Mouse (Mus musculus): ENCODE results near the gene Dnajb3. TPM values are rescaled to one million over a fixed set of nuclear protein-coding genes. Genes with fewer than 3 reads are reported as not detected.

Gene Dnajb3
- polyA plus RNA-seq, 1 experiment, result not detected

DNA sequence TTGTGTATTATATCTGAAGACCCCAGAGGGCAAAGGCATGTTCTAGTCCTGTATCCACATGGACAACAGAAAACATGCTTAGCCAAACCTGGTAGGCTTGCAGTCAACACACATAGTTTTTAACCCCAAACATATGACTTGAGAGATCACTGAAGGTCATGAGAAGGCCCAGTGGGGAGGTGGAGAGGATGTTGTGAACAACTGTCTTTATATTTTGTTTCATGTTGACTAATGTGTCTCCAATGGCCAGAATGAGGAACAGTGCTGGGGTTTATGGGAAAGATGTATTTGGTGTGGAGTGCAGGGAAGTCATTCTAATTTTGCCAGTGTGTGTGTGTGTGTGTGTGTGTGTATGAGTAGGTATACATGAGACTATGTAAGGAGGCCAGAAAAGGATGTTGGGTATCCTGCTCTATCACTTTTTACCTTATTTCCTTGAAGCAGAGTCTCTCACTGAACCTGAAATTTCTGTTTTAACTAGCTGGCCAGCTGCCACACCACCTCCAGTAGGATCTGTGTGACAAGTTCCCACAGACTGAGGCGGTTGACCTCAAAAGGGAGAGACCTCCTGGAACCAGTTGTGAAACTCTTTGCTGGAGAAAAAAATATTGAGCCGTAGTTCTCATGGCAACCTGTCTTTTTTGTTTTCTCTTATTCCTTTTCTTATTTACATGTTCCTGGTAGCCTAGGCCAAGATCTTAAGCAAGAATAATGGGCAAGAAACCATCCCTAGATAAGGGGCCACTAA, 18.6 kb upstream of the Dnajb3 start:
- TF ChIP-seq GATA1 (IDR thresholded peaks at IDR 0.05; ENCODE audit: low read length), result no peak

- no peak for TF ChIP-seq GATA1 (IDR thresholded peaks at IDR 0.05; ENCODE audit: low read length)
These were observed 18.0 kb upstream of the Dnajb3 start for GRCm38 (mm10) chr1:88223591-88223990.

- no peak for TF ChIP-seq GATA1 (IDR thresholded peaks at IDR 0.05; ENCODE audit: low read length)
These were observed 16.6 kb upstream of the Dnajb3 start for GRCm38 (mm10) chr1:88222216-88222615.

GRCm38 (mm10) chr1:88220336-88220735, 14.8 kb upstream of the Dnajb3 start:
- no peak for TF ChIP-seq GATA1 (IDR thresholded peaks at IDR 0.05; ENCODE audit: low read length)

- no peak for TF ChIP-seq GATA1 (IDR thresholded peaks at IDR 0.05; ENCODE audit: low read length)
These were observed 13.5 kb upstream of the Dnajb3 start for GRCm38 (mm10) chr1:88219054-88219453.

DNA sequence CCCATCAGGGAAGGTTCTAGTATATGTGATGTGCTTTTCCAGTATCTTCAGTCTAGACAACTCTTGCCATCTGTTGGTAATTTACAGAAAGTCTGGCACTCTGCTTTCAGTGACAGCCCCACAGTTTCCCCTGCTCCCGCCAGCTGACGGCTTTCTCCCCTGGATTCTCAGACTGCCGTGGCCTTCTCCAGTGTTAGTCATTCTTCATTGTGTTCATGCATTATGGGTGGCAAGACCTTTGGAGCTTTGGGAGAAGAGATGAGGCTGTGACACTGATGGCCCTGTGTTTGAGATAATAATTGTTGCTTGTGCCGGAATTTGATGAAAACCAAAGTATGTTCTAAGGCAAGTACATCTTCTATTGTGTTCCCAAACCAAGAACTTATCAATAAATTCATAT, 13.0 kb upstream of the Dnajb3 start:
- TF ChIP-seq GATA1 (IDR thresholded peaks at IDR 0.05; ENCODE audit: low read length), result no peak

GRCm38 (mm10) chr1:88218051-88218450, 12.5 kb upstream of the Dnajb3 start:
- TF ChIP-seq GATA1 (IDR thresholded peaks at IDR 0.05; ENCODE audit: low read length), result no peak

DNA sequence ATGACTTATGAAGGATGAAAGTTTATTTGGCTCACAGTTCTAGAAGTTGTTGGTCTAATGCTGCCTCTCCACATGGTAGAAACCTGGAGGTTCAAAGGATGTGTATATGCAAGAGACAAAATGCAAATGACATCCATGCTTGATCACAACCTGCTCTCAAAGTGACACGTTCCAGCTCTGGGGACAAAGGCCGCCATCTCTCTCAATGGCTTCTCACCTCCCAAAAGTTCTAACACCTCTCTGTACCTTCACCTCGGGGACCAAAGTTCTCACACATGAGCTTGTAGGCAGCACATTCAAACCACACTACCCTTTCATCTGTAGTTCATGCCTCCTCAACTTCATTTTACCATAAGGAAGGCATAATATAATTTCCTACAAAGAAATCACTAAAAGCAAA, 12.0 kb upstream of the Dnajb3 start:
- no peak for TF ChIP-seq GATA1 (IDR thresholded peaks at IDR 0.05; ENCODE audit: low read length)

DNA sequence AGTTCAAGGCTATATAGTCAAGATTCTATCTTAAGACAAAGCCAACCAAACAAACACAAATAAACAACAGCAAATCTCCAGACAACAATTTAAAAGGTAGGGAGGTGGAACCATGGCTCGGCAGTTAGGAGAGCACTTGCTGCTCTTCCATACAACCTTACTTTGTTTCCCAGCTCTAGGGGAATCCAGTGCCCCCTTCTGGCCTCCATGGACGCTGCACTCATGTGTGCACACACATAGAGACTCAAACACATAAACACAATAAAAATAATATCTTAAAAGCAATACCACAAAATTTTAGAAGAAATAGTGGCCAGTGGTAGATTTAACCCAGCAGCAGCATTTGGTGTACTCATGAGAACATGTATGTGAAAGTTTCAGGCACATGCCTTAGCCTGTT, 11.6 kb upstream of the Dnajb3 start:
- TF ChIP-seq GATA1 (IDR thresholded peaks at IDR 0.05; ENCODE audit: low read length), result no peak

DNA sequence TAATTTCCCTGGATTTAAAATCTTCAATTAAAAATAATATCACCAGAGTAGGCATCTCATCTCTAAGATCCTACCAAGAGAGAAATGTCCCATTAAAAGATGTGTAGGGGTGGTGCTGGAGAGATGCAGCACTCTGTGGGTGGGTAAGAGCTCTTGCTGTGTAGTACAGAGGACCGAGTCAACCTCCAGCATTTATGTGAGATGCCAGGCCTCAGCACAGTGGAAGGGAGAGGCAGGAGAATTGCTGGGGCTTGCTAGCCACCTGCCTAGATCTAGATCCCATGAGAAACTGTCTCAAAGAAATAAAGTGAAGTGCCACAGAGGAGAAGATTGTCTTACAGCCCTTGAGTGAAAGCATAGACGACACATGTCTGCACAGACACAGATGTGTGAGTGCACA, 11.0 kb upstream of the Dnajb3 start:
- TF ChIP-seq GATA1 (IDR thresholded peaks at IDR 0.05; ENCODE audit: low read length), result no peak

DNA sequence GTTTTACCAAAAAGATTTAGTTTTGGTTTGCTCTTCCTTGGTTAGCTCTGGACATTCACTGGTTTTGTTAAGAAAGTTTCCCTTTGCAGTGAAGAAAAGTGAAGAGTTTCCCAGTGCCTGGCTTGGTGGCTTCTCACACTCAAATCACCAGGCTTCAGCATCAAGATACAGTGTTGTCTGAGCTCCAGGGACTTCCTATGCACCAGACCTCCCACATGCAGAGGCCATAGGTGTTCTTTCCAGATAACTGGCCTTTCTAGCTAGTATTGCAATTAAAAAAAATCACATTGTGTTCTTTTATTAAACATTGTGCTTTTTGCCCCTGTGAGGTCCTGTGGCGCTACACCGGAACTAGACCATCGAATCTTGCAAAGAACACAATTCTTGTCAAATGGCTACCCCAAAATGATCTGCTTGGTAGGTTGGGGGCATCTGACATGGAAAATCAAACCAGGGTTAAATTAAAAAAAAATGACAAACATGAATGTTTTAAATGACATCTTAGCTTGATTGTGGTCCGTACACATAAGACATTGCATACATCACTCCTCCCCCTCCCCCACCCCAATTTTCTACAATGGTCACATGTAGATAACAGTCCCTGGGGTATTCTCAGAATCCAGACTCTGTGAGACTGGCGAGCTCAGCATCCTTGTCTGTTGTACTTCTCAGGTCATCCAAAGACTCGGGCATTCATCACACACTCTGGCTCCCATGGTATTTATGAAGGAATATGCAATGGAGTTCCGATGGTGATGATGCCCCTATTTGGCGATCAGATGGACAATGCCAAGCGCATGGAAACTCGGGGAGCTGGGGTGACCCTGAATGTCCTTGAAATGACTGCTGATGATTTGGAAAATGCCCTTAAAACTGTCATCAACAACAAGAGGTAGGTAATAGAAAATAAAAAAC, 10.1 kb upstream of the Dnajb3 start:
- no peak for TF ChIP-seq GATA1 (IDR thresholded peaks at IDR 0.05; ENCODE audit: low read length)

DNA sequence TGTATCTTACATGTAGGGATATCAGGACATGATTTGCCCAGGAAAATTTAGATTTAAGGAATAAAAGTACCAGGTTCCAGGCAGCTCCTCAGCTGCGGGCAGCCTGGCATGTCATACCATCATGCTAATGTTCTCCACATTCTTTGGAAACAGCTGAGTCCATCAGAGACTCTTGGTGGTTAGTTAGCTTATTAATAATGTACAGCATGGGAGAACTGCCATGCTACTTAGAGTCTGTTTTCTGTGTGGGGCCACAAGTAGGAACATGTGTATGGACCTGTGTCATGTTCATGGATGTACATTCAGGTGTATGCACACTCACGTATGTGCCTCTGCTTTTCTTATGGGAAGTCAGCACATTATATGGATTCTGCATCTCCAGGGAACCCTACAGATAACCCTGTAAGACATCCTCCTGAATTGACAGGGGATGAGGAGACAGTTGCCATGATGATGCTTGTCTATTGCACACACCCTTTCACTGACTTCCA, 8.9 kb upstream of the Dnajb3 start:
- no peak for TF ChIP-seq GATA1 (IDR thresholded peaks at IDR 0.05; ENCODE audit: low read length)

- no peak for TF ChIP-seq GATA1 (IDR thresholded peaks at IDR 0.05; ENCODE audit: low read length)
These were observed 8.3 kb upstream of the Dnajb3 start for GRCm38 (mm10) chr1:88213766-88214461.

- TF ChIP-seq GATA1 (IDR thresholded peaks at IDR 0.05; ENCODE audit: low read length), result no peak
These were observed 7.5 kb upstream of the Dnajb3 start for GRCm38 (mm10) chr1:88213061-88213460.

DNA sequence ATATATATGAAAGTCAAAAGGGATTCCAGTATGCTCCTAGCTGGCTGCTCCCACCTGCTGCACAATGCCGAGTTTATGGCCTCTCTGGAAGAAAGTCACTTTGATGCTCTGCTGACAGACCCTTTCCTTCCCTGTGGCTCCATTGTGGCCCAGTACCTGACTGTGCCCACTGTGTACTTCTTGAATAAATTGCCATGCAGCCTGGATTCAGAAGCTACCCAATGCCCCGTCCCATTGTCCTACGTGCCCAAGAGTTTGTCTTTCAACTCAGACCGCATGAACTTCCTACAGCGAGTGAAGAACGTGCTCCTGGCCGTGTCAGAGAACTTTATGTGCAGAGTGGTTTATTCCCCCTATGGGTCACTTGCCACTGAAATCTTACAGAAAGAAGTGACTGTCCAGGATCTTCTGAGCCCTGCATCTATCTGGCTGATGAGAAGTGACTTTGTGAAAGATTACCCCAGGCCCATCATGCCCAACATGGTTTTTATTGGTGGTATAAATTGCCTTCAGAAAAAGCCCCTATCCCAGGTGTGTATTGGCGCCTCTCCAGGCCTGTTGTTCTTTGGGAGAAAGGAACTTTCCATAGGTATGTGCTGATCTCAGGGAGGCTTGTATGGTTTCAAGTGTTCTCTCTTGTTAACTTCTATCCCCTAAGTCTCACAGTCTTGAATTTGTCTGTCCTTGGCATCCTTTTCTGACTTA, 6.9 kb upstream of the Dnajb3 start:
- TF ChIP-seq GATA1 (IDR thresholded peaks at IDR 0.05; ENCODE audit: low read length), result no peak
